Mouse (Mus musculus): ENCODE measurements at regions not wholly inside any gene's neighbourhood (a gene's known extent, or its start where the extent isn't known, plus 50 kb on each side); places are given as distances from the start of the nearest gene placed in this dataset.

- Histone ChIP-seq H3K4me2 (replicated peaks) (no peak overlapping the region), H3K9me3 (no peaks in the 10 kb centered on the region), H3K4me3 (no peak overlapping the region), H3K9ac (replicated peaks) (no peak overlapping the region), H3K27me3 (no peaks in the 10 kb centered on the region), H3K27ac (replicated peaks) (no peak overlapping the region), H3K36me3 (no peaks in the 10 kb centered on the region), H3K4me1 (peaks cover 8% of the 10 kb centered on the region; the same call in 1 of the 2 replicates)
- ATAC-seq (ENCODE audit: low FRiP score, low read depth): no peak
- 92% methylated on average over 2 of the region's 2 CpGs for WGBS
These were observed 208.1 kb upstream of the Daam1 start for GRCm38 (mm10) chr12:71622761-71623160.

GRCm38 (mm10) chr12:71623271-71623670 is 207.6 kb upstream of the Daam1 start:
- no peak overlapping the region for H3K9ac ChIP-seq (replicated peaks)
- H3K9me3 ChIP-seq: no peaks in the 10 kb centered on the region
- no peaks in the 10 kb centered on the region for H3K27me3 ChIP-seq
- no peaks in the 10 kb centered on the region for H3K36me3 ChIP-seq
- no peak overlapping the region for H3K4me3 ChIP-seq
- ATAC-seq (ENCODE audit: low FRiP score, low read depth): no peak
- H3K27ac ChIP-seq (replicated peaks): no peak overlapping the region
- WGBS: 98% methylated on average over 5 of the region's 5 CpGs
- no peak overlapping the region for H3K4me2 ChIP-seq (replicated peaks)
- peaks cover 8% of the 10 kb centered on the region; the same call in 1 of the 2 replicates for H3K4me1 ChIP-seq

GRCm38 (mm10) chr12:71624076-71624475 is 206.8 kb upstream of the Daam1 start:
- no peak overlapping the region for H3K4me3 ChIP-seq
- no peak for ATAC-seq (ENCODE audit: low FRiP score, low read depth)
- no peaks in the 10 kb centered on the region for H3K27me3 ChIP-seq
- H3K4me1 ChIP-seq: peaks cover 10% of the 10 kb centered on the region; the same call in 1 of the 2 replicates
- 88% methylated on average over 8 of the region's 8 CpGs for WGBS
- H3K36me3 ChIP-seq: no peaks in the 10 kb centered on the region
- H3K4me2 ChIP-seq (replicated peaks): no peak overlapping the region
- no peak overlapping the region for H3K9ac ChIP-seq (replicated peaks)
- no peaks in the 10 kb centered on the region for H3K9me3 ChIP-seq
- H3K27ac ChIP-seq (replicated peaks): no peak overlapping the region

- Histone ChIP-seq H3K4me2 (replicated peaks) (no peak overlapping the region), H3K4me1 (peaks cover 8% of the 10 kb centered on the region; the same call in 1 of the 2 replicates), H3K27me3 (no peaks in the 10 kb centered on the region), H3K9ac (replicated peaks) (no peak overlapping the region), H3K4me3 (no peak overlapping the region), H3K27ac (replicated peaks) (no peak overlapping the region), H3K9me3 (no peaks in the 10 kb centered on the region), H3K36me3 (no peaks in the 10 kb centered on the region)
- WGBS: 66% methylated on average over 6 of the region's 6 CpGs
- ATAC-seq (ENCODE audit: low FRiP score, low read depth): no peak
These were observed 206.2 kb upstream of the Daam1 start for GRCm38 (mm10) chr12:71624676-71625075.

- Histone ChIP-seq H3K4me3 (no peak overlapping the region), H3K27me3 (no peaks in the 10 kb centered on the region), H3K9me3 (no peaks in the 10 kb centered on the region), H3K27ac (replicated peaks) (no peak overlapping the region), H3K36me3 (no peaks in the 10 kb centered on the region), H3K4me1 (0 out of 2 replicates have a peak, but pooled peaks cover 5% of the 10 kb centered on the region), H3K9ac (replicated peaks) (no peak overlapping the region), H3K4me2 (replicated peaks) (no peak overlapping the region)
- WGBS: 85% methylated on average over 4 of the region's 4 CpGs
- ATAC-seq (ENCODE audit: low FRiP score, low read depth): no peak
These were observed 205.8 kb upstream of the Daam1 start for GRCm38 (mm10) chr12:71625115-71625514.

GRCm38 (mm10) chr12:71626801-71627200 is 204.1 kb upstream of the Daam1 start:
- H3K9ac ChIP-seq (replicated peaks): no peak overlapping the region
- H3K4me1 ChIP-seq: 0 out of 2 replicates have a peak, but pooled peaks cover 3% of the 10 kb centered on the region
- no peaks in the 10 kb centered on the region for H3K36me3 ChIP-seq
- no peaks in the 10 kb centered on the region for H3K9me3 ChIP-seq
- no peak overlapping the region for H3K4me3 ChIP-seq
- 71% methylated on average over 4 of the region's 4 CpGs for WGBS
- no peak for ATAC-seq (ENCODE audit: low FRiP score, low read depth)
- H3K27ac ChIP-seq (replicated peaks): no peak overlapping the region
- no peaks in the 10 kb centered on the region for H3K27me3 ChIP-seq
- no peak overlapping the region for H3K4me2 ChIP-seq (replicated peaks)

GRCm38 (mm10) chr12:71627421-71628339 is 203.2 kb upstream of the Daam1 start:
- H3K4me1 ChIP-seq: 0 out of 2 replicates have a peak, but pooled peaks cover 3% of the 10 kb centered on the region
- H3K27ac ChIP-seq (replicated peaks): no peak overlapping the region
- no peak for ATAC-seq (ENCODE audit: low FRiP score, low read depth)

GRCm38 (mm10) chr12:71628340-71628738 is 202.5 kb upstream of the Daam1 start:
- 77% methylated on average over 5 of the region's 5 CpGs for WGBS
- no peaks in the 10 kb centered on the region for H3K27me3 ChIP-seq
- no peak overlapping the region for H3K9ac ChIP-seq (replicated peaks)
- no peak overlapping the region for H3K27ac ChIP-seq (replicated peaks)
- no peaks in the 10 kb centered on the region for H3K9me3 ChIP-seq
- H3K36me3 ChIP-seq: no peaks in the 10 kb centered on the region
- no peak overlapping the region for H3K4me2 ChIP-seq (replicated peaks)
- H3K4me1 ChIP-seq: 0 out of 2 replicates have a peak, but pooled peaks cover 3% of the 10 kb centered on the region
- no peak for ATAC-seq (ENCODE audit: low FRiP score, low read depth)
- H3K4me3 ChIP-seq: no peak overlapping the region

More at GRCm38 (mm10) chr12:71627421-71628339, 203.2 kb upstream of the Daam1 start:
- Histone ChIP-seq H3K4me2 (replicated peaks) (no peak overlapping the region), H3K9ac (replicated peaks) (no peak overlapping the region), H3K9me3 (no peaks in the 10 kb centered on the region), H3K36me3 (no peaks in the 10 kb centered on the region), H3K4me3 (no peak overlapping the region), H3K27me3 (no peaks in the 10 kb centered on the region)
- 79% methylated on average over 17 of the region's 17 CpGs for WGBS

GRCm38 (mm10) chr12:71628796-71629195 is 202.1 kb upstream of the Daam1 start:
- no peak overlapping the region for H3K27ac ChIP-seq (replicated peaks)
- no peak for ATAC-seq (ENCODE audit: low FRiP score, low read depth)
- H3K4me1 ChIP-seq: 0 out of 2 replicates have a peak, but pooled peaks cover 3% of the 10 kb centered on the region
- no peaks in the 10 kb centered on the region for H3K27me3 ChIP-seq
- no peak overlapping the region for H3K4me2 ChIP-seq (replicated peaks)
- H3K36me3 ChIP-seq: no peaks in the 10 kb centered on the region
- H3K9ac ChIP-seq (replicated peaks): no peak overlapping the region
- WGBS: 93% methylated on average over 10 of the region's 10 CpGs
- H3K4me3 ChIP-seq: no peak overlapping the region
- H3K9me3 ChIP-seq: no peaks in the 10 kb centered on the region

GRCm38 (mm10) chr12:71630386-71630785 is 200.5 kb upstream of the Daam1 start:
- no peak for ATAC-seq (ENCODE audit: low FRiP score, low read depth)
- 93% methylated on average over 3 of the region's 3 CpGs for WGBS
- Histone ChIP-seq H3K9me3 (no peaks in the 10 kb centered on the region), H3K27me3 (no peaks in the 10 kb centered on the region), H3K27ac (replicated peaks) (no peak overlapping the region), H3K9ac (replicated peaks) (no peak overlapping the region), H3K4me1 (0 out of 2 replicates have a peak, but pooled peaks cover 3% of the 10 kb centered on the region), H3K36me3 (no peaks in the 10 kb centered on the region), H3K4me3 (no peak overlapping the region), H3K4me2 (replicated peaks) (no peak overlapping the region)

GRCm38 (mm10) chr12:71636300-71636699 is 194.6 kb upstream of the Daam1 start:
- Histone ChIP-seq H3K9ac (replicated peaks) (no peak overlapping the region), H3K4me2 (replicated peaks) (no peak overlapping the region), H3K4me1 (no peaks in the 10 kb centered on the region), H3K4me3 (no peak overlapping the region), H3K9me3 (no peaks in the 10 kb centered on the region), H3K27me3 (no peaks in the 10 kb centered on the region), H3K36me3 (no peaks in the 10 kb centered on the region), H3K27ac (replicated peaks) (no peak overlapping the region)
- ATAC-seq (ENCODE audit: low FRiP score, low read depth): no peak
- 90% methylated on average over 6 of the region's 6 CpGs for WGBS

GRCm38 (mm10) chr12:71637248-71637647 is 193.6 kb upstream of the Daam1 start:
- Histone ChIP-seq H3K9me3 (no peaks in the 10 kb centered on the region), H3K4me2 (replicated peaks) (no peak overlapping the region), H3K36me3 (no peaks in the 10 kb centered on the region), H3K4me3 (no peak overlapping the region), H3K4me1 (no peaks in the 10 kb centered on the region), H3K9ac (replicated peaks) (no peak overlapping the region), H3K27ac (replicated peaks) (no peak overlapping the region), H3K27me3 (no peaks in the 10 kb centered on the region)
- 74% methylated on average over 3 of the region's 3 CpGs for WGBS
- no peak for ATAC-seq (ENCODE audit: low FRiP score, low read depth)
